Mouse (Mus musculus) lung, adult 10 weeks (tissue): Measurements from ENCODE around the gene Gm9903. TPM values are rescaled to one million over a fixed set of nuclear protein-coding genes. Genes with fewer than 3 reads are reported as not detected.

Experiments
- polyA plus RNA-seq: library from polyadenylated mRNA; stranded (reverse); fragments of 350-450 nt; fragmentation: Illumina TruSeq; extraction: RNeasy Lipid Tissue Mini Kit (QIAGEN cat#74804); gene quantifications from one replicate; pipeline ENCODE4 v1.2.3, GENCODE M21; 2014; ENCODE audit warnings: low read depth, low replicate concordance; ENCODE audit not compliant: insufficient read depth

The Gm9903 gene
- not detected for polyA plus RNA-seq

GRCm38 (mm10) chr5:33629301-33629987 lies at the start of gene Gm9903, which contains the start of gene Fam53a:
TSS of gene Gm9903 (plus strand) at chr5:33629925.
TSS of gene Fam53a (minus strand) at chr5:33629635.

GRCm38 (mm10) chr5:33651921-33652782 lies 22.4 kb downstream of the Gm9903 start, which contains the start of gene Slbp:
TSS of gene Slbp (minus strand) at chr5:33652574.

GRCm38 (mm10) chr5:33657787-33658663 lies 28.3 kb downstream of the Gm9903 start, which contains the start of the genes Tacc3 and Tmem129:
TSS of gene Tacc3 (plus strand) at chr5:33658128.
TSS of gene Tmem129 (minus strand) at chr5:33658416.

Other genes with a start within 250 kb of the Gm9903 start
- not detected for gene Nkx1-1, start 195.9 kb upstream of the Gm9903 start, polyA plus RNA-seq
- 19.5 TPM for gene Fam53a, start 290 bp upstream of the Gm9903 start, polyA plus RNA-seq
- 25.6 TPM for gene Slbp, start 22.6 kb downstream of the Gm9903 start, polyA plus RNA-seq
- 2.7 TPM for gene Tacc3, start 28.2 kb downstream of the Gm9903 start, polyA plus RNA-seq
- 17.4 TPM for gene Tmem129, start 28.5 kb downstream of the Gm9903 start, polyA plus RNA-seq
- 44.8 TPM for gene Fgfr3, start 91.7 kb downstream of the Gm9903 start, polyA plus RNA-seq
- 14.7 TPM for gene Letm1, start 152.9 kb downstream of the Gm9903 start, polyA plus RNA-seq
- 8.0 TPM for gene Nsd2, start 190.8 kb downstream of the Gm9903 start, polyA plus RNA-seq